ENCODE assay signal across 23 mouse cellular contexts in the genomic region with DNA sequence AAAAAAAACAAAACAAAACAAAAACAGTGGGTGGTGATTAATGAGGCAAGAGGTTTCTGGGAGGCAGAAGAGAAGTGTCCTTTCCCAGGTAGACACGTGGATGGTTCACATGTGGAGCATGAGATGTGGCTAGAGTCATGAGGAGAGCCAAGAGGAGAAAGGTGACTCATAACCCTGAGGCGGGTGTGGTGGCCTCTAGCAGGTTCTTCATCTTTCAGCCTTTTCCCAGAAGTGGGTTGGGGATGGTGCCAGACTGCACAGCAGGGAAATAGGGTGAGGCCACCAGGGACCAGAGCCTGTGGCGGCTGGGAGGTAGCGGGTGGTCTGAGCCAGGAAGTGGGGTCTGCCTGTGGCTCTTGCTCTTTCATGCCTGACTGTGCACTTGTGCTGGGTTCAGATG. TPM values are rescaled to one million over a fixed set of nuclear protein-coding genes. Genes with fewer than 3 reads are reported as not detected.
A peak's percentile ranks its signal among the peaks of the same experiment; 100 is the strongest.
DNase-seq lines count a peak whose midpoint lies in the region; ATAC-seq and TF ChIP-seq lines count a peak whose summit lies in the region.
"Had no signal": no experiment of that assay in that cellular context is flagged by ENCODE, and none has a peak within 500 bp of the region (broad histone marks: within the 10 kb centered on the region; RNA-seq: fewer than 3 reads in every experiment).

No protein-coding gene starts in this region.

- no peak overlapping the region for H3K27ac ChIP-seq in kidney, adult 2 months (ENCODE audit: insufficient read depth, low read depth, low read length)
- no peak overlapping the region for H3K27ac ChIP-seq in kidney, embryonic 16.5 days (ENCODE audit: low read length)
- H3K27ac ChIP-seq in midbrain, embryonic 15.5 days = no peak overlapping the region
- H3K27ac ChIP-seq: embryonic facial prominence, embryonic 10.5 days; heart, adult 2 months; left cerebral cortex, adult 2 months; limb, embryonic 13.5 days; liver, embryonic 15.5 days had no signal

- in situ Hi-C loops in Patski (cut with MboI; ENCODE audit: low pct_unique_long_range_greater_than_20kb) = no loop called here

- WGBS in kidney, adult 2 months = 71% methylated on average over 4 of the region's 4 CpGs
- WGBS in kidney, embryonic 16.5 days = 77% methylated on average over 4 of the region's 4 CpGs
- 87% methylated on average over 4 of the region's 4 CpGs for WGBS in midbrain, embryonic 15.5 days

- peaks cover 6% of the 10 kb centered on the region for H3K9me3 ChIP-seq in kidney, embryonic 16.5 days (ENCODE audit: low read length)
- H3K9me3 ChIP-seq in midbrain, embryonic 15.5 days = no peaks in the 10 kb centered on the region
- H3K9me3 ChIP-seq: embryonic facial prominence, embryonic 10.5 days; limb, embryonic 13.5 days; liver, embryonic 15.5 days had no signal

- POLR2A ChIA-PET in Patski (lab: Charles Lee) = no interaction called here

- no peak for TF ChIP-seq POLR2A in kidney, adult 2 months (IDR thresholded peaks at IDR 0.05; ENCODE audit: low read depth, low read length)

- H3K4me3 ChIP-seq in kidney, adult 2 months (ENCODE audit: insufficient read depth, low read depth, low read length) = no peak overlapping the region
- no peak overlapping the region for H3K4me3 ChIP-seq in kidney, embryonic 16.5 days (ENCODE audit: low read length)
- H3K4me3 ChIP-seq in midbrain, embryonic 15.5 days = no peak overlapping the region
- H3K4me3 ChIP-seq: embryonic facial prominence, embryonic 10.5 days; heart, adult 2 months; left cerebral cortex, adult 2 months; limb, embryonic 13.5 days; liver, embryonic 15.5 days had no signal

- no peaks in the 10 kb centered on the region for H3K27me3 ChIP-seq in kidney, adult 2 months (replicated peaks; ENCODE audit: control insufficient read depth, insufficient read depth, low read length)
- H3K27me3 ChIP-seq in kidney, embryonic 16.5 days (ENCODE audit: insufficient read depth, low read length) = no peaks in the 10 kb centered on the region
- H3K27me3 ChIP-seq in Patski = no peaks in the 10 kb centered on the region
- H3K27me3 ChIP-seq in midbrain, embryonic 15.5 days (replicated peaks) = no peaks in the 10 kb centered on the region
- H3K27me3 ChIP-seq: limb, embryonic 13.5 days; liver, embryonic 15.5 days had no signal

- H3K36me3 ChIP-seq in kidney, adult 2 months (ENCODE audit: control insufficient read depth, insufficient read depth, low read length) = peaks cover 1% of the 10 kb centered on the region
- H3K36me3 ChIP-seq in kidney, embryonic 16.5 days (ENCODE audit: insufficient read depth, low read length) = no peaks in the 10 kb centered on the region
- H3K36me3 ChIP-seq in midbrain, embryonic 15.5 days (replicated peaks) = no peaks in the 10 kb centered on the region
- H3K36me3 ChIP-seq: embryonic facial prominence, embryonic 10.5 days; limb, embryonic 13.5 days had no signal

- no peak overlapping the region for H3K4me2 ChIP-seq in kidney, embryonic 16.5 days (replicated peaks; ENCODE audit: low read depth, low read length)
- H3K4me2 ChIP-seq in midbrain, embryonic 15.5 days = no peak overlapping the region
- H3K4me2 ChIP-seq: limb, embryonic 13.5 days; liver, embryonic 15.5 days had no signal

- no peak for ATAC-seq in kidney, embryonic 16.5 days (ENCODE audit: low FRiP score, low TSS enrichment)
- peak; percentile 88 for ATAC-seq in Patski
- ATAC-seq in midbrain, embryonic 15.5 days (replicated peaks) = no peak
- ATAC-seq: forebrain, postnatal 0 days had no signal

- peak; percentile 65 for DNase-seq in kidney, adult 2 months
- DNase-seq in 416B (ENCODE audit: low read depth) (peak; percentile 84), Patski (ENCODE audit: low read depth, low spot score) (peak; percentile 83)
- peak; percentile 86 for DNase-seq in lung, postnatal 36 days
- DNase-seq in frontal cortex, postnatal 10 days (ENCODE audit: low spot score in 2 of 2) = no peak
- no peak for DNase-seq in testis, postnatal 14 days (ENCODE audit: low spot score)
- DNase-seq: adrenal gland, postnatal 25 days; cerebellum, adult 18-20 months; cerebellum, postnatal 36 days; forebrain, postnatal 0 days; gastrocnemius, postnatal 14 days; heart, adult 2 months; kidney, adult 11 months; kidney, postnatal 14 days; midbrain, embryonic 14.5 days; right cerebral cortex, adult 18-20 months; thymus, postnatal 14 days had no signal

- TF ChIP-seq CTCF in kidney, adult 2 months (conservative IDR thresholded peaks at IDR 0.05; ENCODE audit: insufficient read depth, insufficient read length, low read depth, low read length) = no peak
- no peak for TF ChIP-seq CTCF in Patski (IDR thresholded peaks at IDR 0.05)

- peaks cover 4% of the 10 kb centered on the region; the same call in 1 of the 2 replicates for H3K4me1 ChIP-seq in kidney, adult 2 months (ENCODE audit: control insufficient read depth, insufficient read depth, low read length)
- no peaks in the 10 kb centered on the region; the same call in 1 of the 2 replicates for H3K4me1 ChIP-seq in kidney, embryonic 16.5 days (ENCODE audit: insufficient read depth, low read length)
- no peaks in the 10 kb centered on the region for H3K4me1 ChIP-seq in midbrain, embryonic 15.5 days

- CTCF ChIA-PET in Patski (lab: Charles Lee) = interaction anchor here (1.4 to 1.9 kb wide), 2 partner anchors 37 kb away, joined by 7 read pairs; partner anchors contain the start of gene Irak2

- H3K9ac ChIP-seq in kidney, embryonic 16.5 days (replicated peaks; ENCODE audit: low read length) = no peak overlapping the region
- no peak overlapping the region for H3K9ac ChIP-seq in midbrain, embryonic 15.5 days
- H3K9ac ChIP-seq: forebrain, postnatal 0 days; limb, embryonic 13.5 days; liver, embryonic 15.5 days had no signal

RNA-seq across cellular contexts. Expression of gene Tatdn2, which starts 21.6 kb away (rescaled TPM):
- polyA plus RNA-seq in kidney, adult 2 months (2012; rRNA removed) = 32.9 and 35.5 TPM in 2 replicates
- 0.72 and 0.95 TPM in 2 replicates for polyA plus RNA-seq in kidney, embryonic 16.5 days (2015; fragmentation: Nextera tagmentation; extraction: Ambion mirVana)
- 56.3 TPM for polyA plus RNA-seq in Patski (2021)
- 1.1 and 1.4 TPM in 2 replicates for polyA plus RNA-seq in midbrain, embryonic 15.5 days (2015; fragmentation: Nextera tagmentation; extraction: Ambion mirVana)

RNA-seq across cellular contexts. Expression of gene Irak2, which starts 37.0 kb away (rescaled TPM):
- 53.8 and 67.1 TPM in 2 replicates for polyA plus RNA-seq in kidney, adult 2 months (2012; rRNA removed)
- 4.4 and 5.6 TPM in 2 replicates for polyA plus RNA-seq in kidney, embryonic 16.5 days (2015; fragmentation: Nextera tagmentation; extraction: Ambion mirVana)
- polyA plus RNA-seq in Patski (2021) = 34.6 TPM
- 3.0 and 4.3 TPM in 2 replicates for polyA plus RNA-seq in midbrain, embryonic 15.5 days (2015; fragmentation: Nextera tagmentation; extraction: Ambion mirVana)

RNA-seq across cellular contexts. Expression of gene Ghrl, which starts 44.4 kb away (rescaled TPM):
- polyA plus RNA-seq in kidney, adult 2 months (2012; rRNA removed) = 0.09 TPM in 1 of 2 replicates, not detected in the other
- 0.53 TPM in 1 of 2 replicates, not detected in the other for polyA plus RNA-seq in kidney, embryonic 16.5 days (2015; fragmentation: Nextera tagmentation; extraction: Ambion mirVana)
- 1.5 TPM for polyA plus RNA-seq in Patski (2021)
- 0.94 and 1.4 TPM in 2 replicates for polyA plus RNA-seq in midbrain, embryonic 15.5 days (2015; fragmentation: Nextera tagmentation; extraction: Ambion mirVana)
- polyA plus RNA-seq: embryonic facial prominence, embryonic 10.5 days; liver, embryonic 15.5 days had no signal

RNA-seq across cellular contexts. Expression of gene Vhl, which starts 51.5 kb away (rescaled TPM):
- 19.0 and 24.6 TPM in 2 replicates for polyA plus RNA-seq in kidney, adult 2 months (2012; rRNA removed)
- polyA plus RNA-seq in kidney, embryonic 16.5 days (2015; fragmentation: Nextera tagmentation; extraction: Ambion mirVana) = 34.0 and 40.7 TPM in 2 replicates
- 29.5 TPM for polyA plus RNA-seq in Patski (2021)
- polyA plus RNA-seq in midbrain, embryonic 15.5 days (2015; fragmentation: Nextera tagmentation; extraction: Ambion mirVana) = 75.8 and 79.0 TPM in 2 replicates

Comparison
In these comparisons a context has a peak if more than half of its experiments do, and no peak if none do; other contexts are left out.
1. RNA of gene Tatdn2, which starts 21.6 kb away (polyA plus RNA-seq): 56.3 TPM in Patski (single experiment) and 32.9 to 35.5 TPM in kidney, adult 2 months; 1.1 to 1.4 TPM in midbrain, embryonic 15.5 days and 0.72 to 0.95 TPM in kidney, embryonic 16.5 days; every median in the first group is over 10 times any median in the second.
2. DNase-seq: peak in kidney, adult 2 months (single experiment), 416B (single experiment), Patski (single experiment) and lung, postnatal 36 days (single experiment); none in frontal cortex, postnatal 10 days (0 of 2) and testis, postnatal 14 days (single experiment).